8 mouse cellular contexts compared by ENCODE assay signal in genomic region chr9:69453066-69453900, GRCm38 (mm10). TPM values are rescaled to one million over a fixed set of nuclear protein-coding genes. Genes with fewer than 3 reads are reported as not detected.
DNase-seq lines count a peak whose midpoint lies in the region; ATAC-seq and TF ChIP-seq lines count a peak whose summit lies in the region.

TSS of gene Anxa2 (plus strand) at chr9:69453620.

- H3K9me3 ChIP-seq in embryonic facial prominence, embryonic 11.5 days (replicated peaks; ENCODE audit: control insufficient read depth, low read length), result no peaks in the 10 kb centered on the region
- no peaks in the 10 kb centered on the region for H3K9me3 ChIP-seq in liver, embryonic 11.5 days (ENCODE audit: control insufficient read depth, low read length)
- no peaks in the 10 kb centered on the region for H3K9me3 ChIP-seq in stomach, embryonic 14.5 days (ENCODE audit: control insufficient read depth, low read depth, low read length)

- H3K4me3 ChIP-seq in embryonic facial prominence, embryonic 11.5 days (ENCODE audit: low read depth, low read length), result peak within 1 kb of the TSS; percentile 61
- H3K4me3 ChIP-seq in heart, adult 2 months, result peak within 1 kb of the TSS; percentile 91
- peak within 1 kb of the TSS; percentile 90 for H3K4me3 ChIP-seq in kidney, adult 2 months (ENCODE audit: insufficient read depth, low read depth, low read length)
- H3K4me3 ChIP-seq in liver, embryonic 11.5 days (ENCODE audit: low read depth, low read length), result peak within 1 kb of the TSS; percentile 61
- peak within 1 kb of the TSS; percentile 80 for H3K4me3 ChIP-seq in stomach, embryonic 14.5 days (ENCODE audit: low read depth, low read length)

- H3K27me3 ChIP-seq in embryonic facial prominence, embryonic 11.5 days (ENCODE audit: control insufficient read depth, insufficient read depth, low read length), result no peaks in the 10 kb centered on the region
- no peaks in the 10 kb centered on the region for H3K27me3 ChIP-seq in heart, adult 2 months (ENCODE audit: control insufficient read depth, insufficient read depth, low read length)
- no peaks in the 10 kb centered on the region for H3K27me3 ChIP-seq in kidney, adult 2 months (replicated peaks; ENCODE audit: control insufficient read depth, insufficient read depth, low read length)
- peaks cover 16% of the 10 kb centered on the region; the same call in 1 of the 2 replicates for H3K27me3 ChIP-seq in liver, embryonic 11.5 days (replicated peaks; ENCODE audit: control insufficient read depth, insufficient read depth, low read length)
- H3K27me3 ChIP-seq in stomach, embryonic 14.5 days (ENCODE audit: control insufficient read depth, insufficient read depth, low read length), result no peaks in the 10 kb centered on the region

- TF ChIP-seq POLR2A in heart, adult 2 months (IDR thresholded peaks at IDR 0.05; ENCODE audit: insufficient read depth, low read depth, low read length), result peak; percentile 70
- peak; percentile 11 for TF ChIP-seq POLR2A in kidney, adult 2 months (IDR thresholded peaks at IDR 0.05; ENCODE audit: low read depth, low read length)

- no peak for TF ChIP-seq EP300 in heart, adult 2 months (IDR thresholded peaks at IDR 0.05; ENCODE audit: insufficient read depth, low read depth, low read length)

- ATAC-seq in frontal cortex, adult (ENCODE audit: low TSS enrichment), result no peak; the same call in 1 of the 2 replicates
- peak; percentile 88 for ATAC-seq in embryonic facial prominence, embryonic 11.5 days (replicated peaks; ENCODE audit: insufficient number of reproducible peaks, low FRiP score, low TSS enrichment, low read depth)
- peak; percentile 81 for ATAC-seq in liver, embryonic 11.5 days (replicated peaks; ENCODE audit: low FRiP score)
- peak; percentile 84 for ATAC-seq in monocyte, adult 5-6 weeks (replicated peaks; ENCODE audit: insufficient number of reproducible peaks, low FRiP score, low TSS enrichment, poor library complexity, severe bottlenecking)
- ATAC-seq in stomach, embryonic 14.5 days (ENCODE audit: insufficient number of reproducible peaks, insufficient read depth, low FRiP score, low read depth), result peak; percentile 92

- intact Hi-C loops in heart, adult 2 months (cut with DNase I), result no loop called here

- peak within 1 kb of the TSS; percentile 78 for H3K9ac ChIP-seq in embryonic facial prominence, embryonic 11.5 days (replicated peaks; ENCODE audit: low read length)
- peak within 1 kb of the TSS; percentile 88 for H3K9ac ChIP-seq in heart, adult 2 months (ENCODE audit: low read depth, low read length)
- peak within 1 kb of the TSS; percentile 69 for H3K9ac ChIP-seq in liver, embryonic 11.5 days (ENCODE audit: low read depth, low read length)
- peak within 1 kb of the TSS; percentile 88 for H3K9ac ChIP-seq in stomach, embryonic 14.5 days (replicated peaks; ENCODE audit: low read depth, low read length)

- peak within 1 kb of the TSS; percentile 85 for H3K4me2 ChIP-seq in embryonic facial prominence, embryonic 11.5 days (ENCODE audit: low read depth, low read length)
- H3K4me2 ChIP-seq in liver, embryonic 11.5 days, result peak within 1 kb of the TSS; percentile 76
- H3K4me2 ChIP-seq in stomach, embryonic 14.5 days (replicated peaks; ENCODE audit: low read depth, low read length), result peak within 1 kb of the TSS; percentile 67

- no peaks in the 10 kb centered on the region for H3K36me3 ChIP-seq in embryonic facial prominence, embryonic 11.5 days (replicated peaks; ENCODE audit: control insufficient read depth, insufficient read depth, low read depth, low read length)
- peaks cover 7% of the 10 kb centered on the region for H3K36me3 ChIP-seq in heart, adult 2 months (ENCODE audit: control insufficient read depth, insufficient read depth, low read length)
- H3K36me3 ChIP-seq in kidney, adult 2 months (ENCODE audit: control insufficient read depth, insufficient read depth, low read length), result no peaks in the 10 kb centered on the region
- no peaks in the 10 kb centered on the region for H3K36me3 ChIP-seq in liver, embryonic 11.5 days (ENCODE audit: control insufficient read depth, insufficient read depth, low read length)
- H3K36me3 ChIP-seq in stomach, embryonic 14.5 days (ENCODE audit: control insufficient read depth, insufficient read depth, low read length), result no peaks in the 10 kb centered on the region

- H3K27ac ChIP-seq in embryonic facial prominence, embryonic 11.5 days (replicated peaks; ENCODE audit: low read depth, low read length), result peak within 1 kb of the TSS; percentile 73
- H3K27ac ChIP-seq in heart, adult 2 months, result peak within 1 kb of the TSS; percentile 96
- H3K27ac ChIP-seq in kidney, adult 2 months (ENCODE audit: insufficient read depth, low read depth, low read length), result peak within 1 kb of the TSS; percentile 91
- H3K27ac ChIP-seq in liver, embryonic 11.5 days (ENCODE audit: low read depth, low read length), result peak within 1 kb of the TSS; percentile 52
- H3K27ac ChIP-seq in stomach, embryonic 14.5 days (ENCODE audit: low read length), result peak within 1 kb of the TSS; percentile 97

- 11% methylated on average over 37 of the region's 37 CpGs for WGBS in embryonic facial prominence, embryonic 11.5 days
- WGBS in heart, adult 2 months, result 13% methylated on average over 37 of the region's 37 CpGs
- WGBS in kidney, adult 2 months, result 11% methylated on average over 37 of the region's 37 CpGs
- 12% methylated on average over 36 of the region's 37 CpGs for WGBS in liver, embryonic 11.5 days
- WGBS in stomach, embryonic 14.5 days, result 3% methylated on average over 33 of the region's 37 CpGs

- peak in 1 of 2 experiments; percentile 69 for DNase-seq in frontal cortex, adult 2 months (ENCODE audit: extremely low spot score in 1 of 2, low spot score in 1 of 2)
- DNase-seq in embryonic facial prominence, embryonic 11.5 days (ENCODE audit: low spot score), result peak; percentile 79
- DNase-seq in heart, adult 2 months, result peak; percentile 93
- DNase-seq in kidney, adult 2 months, result peak; percentile 94
- DNase-seq in liver, embryonic 11.5 days (ENCODE audit: low spot score), result peak; percentile 74

- no peaks in the 10 kb centered on the region for H3K79me2 ChIP-seq in heart, adult 2 months (replicated peaks; ENCODE audit: control insufficient read depth, insufficient read depth, low read length)

- TF ChIP-seq CTCF in heart, adult 2 months (IDR thresholded peaks at IDR 0.05), result no peak
- TF ChIP-seq CTCF in kidney, adult 2 months (conservative IDR thresholded peaks at IDR 0.05; ENCODE audit: insufficient read depth, insufficient read length, low read depth, low read length), result no peak

- peaks cover 7% of the 10 kb centered on the region for H3K4me1 ChIP-seq in embryonic facial prominence, embryonic 11.5 days (ENCODE audit: control insufficient read depth, insufficient read depth, low read length)
- peaks cover 25% of the 10 kb centered on the region for H3K4me1 ChIP-seq in heart, adult 2 months (ENCODE audit: control insufficient read depth, insufficient read depth, low read length)
- H3K4me1 ChIP-seq in kidney, adult 2 months (ENCODE audit: control insufficient read depth, insufficient read depth, low read length), result peaks cover 19% of the 10 kb centered on the region
- H3K4me1 ChIP-seq in liver, embryonic 11.5 days (replicated peaks; ENCODE audit: control insufficient read depth, insufficient read depth, low read length), result peaks cover 36% of the 10 kb centered on the region
- peaks cover 38% of the 10 kb centered on the region for H3K4me1 ChIP-seq in stomach, embryonic 14.5 days (ENCODE audit: control insufficient read depth, insufficient read depth, low read length)

RNA-seq across cellular contexts. Expression of gene Anxa2, which starts in this region (rescaled TPM):
- 21.2 and 22.7 TPM in 2 replicates for polyA plus RNA-seq in frontal cortex, adult 2 months (2012; rRNA removed)
- polyA plus RNA-seq in embryonic facial prominence, embryonic 11.5 days (2014; fragmentation: Nextera tagmentation; extraction: Ambion mirVana), result 288 and 316 TPM in 2 replicates
- 10 to 100 TPM; 59.7 to 72.5 TPM for total RNA-seq in heart, adult 2 months (2021)
- polyA plus RNA-seq in heart, adult 2 months (2012; rRNA removed), result 97.4 and 123 TPM in 2 replicates
- 122 and 131 TPM in 2 replicates for polyA plus RNA-seq in kidney, adult 2 months (2012; rRNA removed)
- 153 and 159 TPM in 2 replicates for polyA plus RNA-seq in liver, embryonic 11.5 days (2014; fragmentation: Nextera tagmentation; extraction: Ambion mirVana)
- total RNA-seq in monocyte, adult 5-6 weeks (2017), result 428 to 649 TPM (median 479 TPM) in 3 replicates
- 902 and 935 TPM in 2 replicates for polyA plus RNA-seq in stomach, embryonic 14.5 days (2014; fragmentation: Nextera tagmentation; extraction: Ambion mirVana)
